Mouse (Mus musculus) ES-E14 (cell line): ENCODE results near the gene Eppin. TPM values are rescaled to one million over a fixed set of nuclear protein-coding genes. Genes with fewer than 3 reads are reported as not detected.
A peak's percentile ranks its signal among the peaks of the same experiment; 100 is the strongest.
"Not testable (repeated sequence)": the region's sequence is repeated elsewhere in the genome, so short reads cannot be mapped to it uniquely, and the experiment has no call there.

Source experiments
- DNase-seq: peaks from one replicate; pipeline ENCODE4 v3.0.0-alpha.2; 2013; ENCODE audit warnings: low read depth, low spot score
- H3K27ac ChIP-seq: 2 replicates; pipeline ENCODE4 v1.5.1; 2012; ENCODE audit warnings: low read depth, mild to moderate bottlenecking, low read length, moderate library complexity, mixed read lengths; ENCODE audit not compliant: poor library complexity, insufficient read depth, severe bottlenecking
- H3K36me3 ChIP-seq: 2 replicates; pipeline ENCODE4 v1.6.1; 2012; ENCODE audit warnings: mild to moderate bottlenecking, low read length, moderate library complexity, mixed read lengths; ENCODE audit not compliant: control insufficient read depth, poor library complexity, insufficient read depth, severe bottlenecking
- H3K4me1 ChIP-seq, 2 experiments: fragments of 150-350 bp in 1 of 2; sonication (generic) in 1 of 2; 2 replicates each; pipeline ENCODE4 v1.6.1; 2012; ENCODE audit warnings: low read length in 2 of 2, mild to moderate bottlenecking in 1 of 2, mixed read lengths in 1 of 2; ENCODE audit not compliant: control insufficient read depth in 2 of 2, insufficient read depth in 2 of 2, poor library complexity in 1 of 2
- H3K4me3 ChIP-seq, 2 experiments: fragments of 150-350 bp in 1 of 2; sonication (generic) in 1 of 2; 2 replicates each; pipeline ENCODE4 v1.5.1; 2012; ENCODE audit warnings: low read length in 2 of 2, low read depth in 1 of 2, mild to moderate bottlenecking in 1 of 2, mixed read lengths in 1 of 2; ENCODE audit not compliant: insufficient read depth in 1 of 2, poor library complexity in 1 of 2, severe bottlenecking in 1 of 2
- H3K9ac ChIP-seq: 2 replicates; pipeline ENCODE4 v1.6.1; 2012; ENCODE audit warnings: low read depth, mild to moderate bottlenecking, low read length, mixed read lengths; ENCODE audit not compliant: poor library complexity, insufficient read depth, severe bottlenecking
- H3K9me3 ChIP-seq: fragments of 150-350 bp; sonication (generic); 2 replicates; pipeline ENCODE4 v1.6.1; 2012; ENCODE audit warnings: low read depth, mild to moderate bottlenecking, low read length; ENCODE audit not compliant: control insufficient read depth, insufficient read depth
- CHD2 ChIP-seq: IDR thresholded peaks from 2 replicates; pipeline ENCODE4 v1.6.1; 2014; ENCODE audit warnings: mild to moderate bottlenecking, low read depth, low read length, inconsistent platforms
- HCFC1 ChIP-seq: IDR thresholded peaks from 2 replicates; pipeline ENCODE4 v1.6.1; 2012; ENCODE audit warnings: low read length, inconsistent platforms, borderline replicate concordance; ENCODE audit not compliant: insufficient read depth
- MAFK ChIP-seq: IDR thresholded peaks from 2 replicates; pipeline ENCODE4 v1.6.1; 2014; ENCODE audit warnings: mild to moderate bottlenecking, low read depth, low read length, inconsistent platforms; ENCODE audit not compliant: insufficient read depth
- ZC3H11A ChIP-seq: IDR thresholded peaks from 2 replicates; pipeline ENCODE4 v1.6.1; 2012; ENCODE audit warnings: low read depth, mild to moderate bottlenecking, inconsistent platforms, low read length, borderline replicate concordance
- ZNF384 ChIP-seq: IDR thresholded peaks from 2 replicates; pipeline ENCODE4 v1.6.1; 2012; ENCODE audit warnings: low read depth, low read length, inconsistent platforms
- in situ Hi-C, 2 experiments: fragments of 600-800 bp; cut with MboI; formaldehyde crosslinking; loops; one replicate each; pipeline ENCODE4 v1.15.1; 2025; ENCODE audit warnings: low sequenced_read_pairs in 2 of 2, inconsistent platforms in 1 of 2; ENCODE audit not compliant: unreplicated experiment in 2 of 2
- total RNA-seq: library from RNA; depleted of rRNA; stranded (reverse); fragments of 300-350 nt; gene quantifications from 2 replicates; pipeline ENCODE4 v1.2.3, GENCODE M21; 2012

Eppin gene
- total RNA-seq, 1 experiment, result not detected

DNA sequence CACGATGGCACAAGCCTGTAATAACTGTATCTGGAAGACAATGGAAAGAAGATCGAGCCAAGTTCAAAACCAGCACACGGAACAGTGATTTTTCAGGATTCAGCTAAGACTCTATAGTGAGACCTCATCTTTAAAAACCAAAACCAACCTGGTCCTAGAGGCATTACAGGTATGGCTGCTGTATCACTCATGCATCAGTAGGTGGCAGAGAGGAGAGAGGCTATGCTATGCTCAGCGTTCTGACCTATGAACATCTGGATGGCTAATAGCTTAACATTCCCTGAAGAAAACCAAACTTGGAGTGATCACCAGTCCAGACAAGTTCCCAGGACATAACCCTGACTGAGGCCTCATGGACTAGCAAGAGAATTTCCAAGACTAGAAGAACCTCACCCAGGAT lies 28.4 kb upstream of the Eppin start:
- in situ Hi-C loops, result no loop called here
- no peaks in the 10 kb centered on the region for H3K9me3 ChIP-seq
- no peak for DNase-seq
- no peak overlapping the region for H3K9ac ChIP-seq
- no peak overlapping the region for H3K4me3 ChIP-seq
- TF ChIP-seq ZC3H11A, result no peak
- no peak for TF ChIP-seq ZNF384
- TF ChIP-seq HCFC1, result no peak
- no peak for TF ChIP-seq MAFK
- TF ChIP-seq CHD2, result no peak
- H3K4me1 ChIP-seq, result no peaks in the 10 kb centered on the region
- H3K36me3 ChIP-seq, result no peaks in the 10 kb centered on the region
- H3K27ac ChIP-seq, result no peak overlapping the region

- Histone ChIP-seq H3K4me1 (no peaks in the 10 kb centered on the region), H3K9me3 (no peaks in the 10 kb centered on the region), H3K4me3 (no peak overlapping the region), H3K27ac (no peak overlapping the region), H3K9ac (no peak overlapping the region), H3K36me3 (no peaks in the 10 kb centered on the region)
- DNase-seq, result no peak
- no peak for TF ChIP-seq MAFK
- TF ChIP-seq ZNF384, result no peak
- no peak for TF ChIP-seq HCFC1
- no peak for TF ChIP-seq CHD2
- TF ChIP-seq ZC3H11A, result no peak
- in situ Hi-C loops, result no loop called here
Observed at GRCm38 (mm10) chr2:164619050-164619449, 25.7 kb upstream of the Eppin start.

DNA sequence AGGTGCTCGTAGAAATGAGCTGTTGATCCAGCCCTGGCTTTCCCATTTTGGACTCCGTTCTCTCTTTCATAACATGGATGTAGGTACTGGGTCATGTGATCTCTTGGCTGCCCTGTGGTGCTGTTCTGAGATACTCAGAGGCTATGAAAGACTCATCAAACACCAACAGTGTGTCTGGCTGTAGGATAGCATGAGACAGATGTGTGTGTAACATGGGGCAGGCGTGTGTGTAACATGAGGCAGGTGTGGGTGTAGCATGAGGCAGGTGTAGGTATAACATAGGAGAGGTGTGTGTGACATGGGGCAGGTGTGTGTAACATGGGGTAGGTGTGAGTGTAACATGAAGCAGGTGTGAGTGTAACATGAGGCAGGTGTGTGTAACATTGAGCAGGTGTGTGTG lies 22.0 kb upstream of the Eppin start:
- TF ChIP-seq ZC3H11A (no peak), ZNF384 (no peak), MAFK (no peak), HCFC1 (no peak), CHD2 (no peak)
- no peak for DNase-seq

DNA sequence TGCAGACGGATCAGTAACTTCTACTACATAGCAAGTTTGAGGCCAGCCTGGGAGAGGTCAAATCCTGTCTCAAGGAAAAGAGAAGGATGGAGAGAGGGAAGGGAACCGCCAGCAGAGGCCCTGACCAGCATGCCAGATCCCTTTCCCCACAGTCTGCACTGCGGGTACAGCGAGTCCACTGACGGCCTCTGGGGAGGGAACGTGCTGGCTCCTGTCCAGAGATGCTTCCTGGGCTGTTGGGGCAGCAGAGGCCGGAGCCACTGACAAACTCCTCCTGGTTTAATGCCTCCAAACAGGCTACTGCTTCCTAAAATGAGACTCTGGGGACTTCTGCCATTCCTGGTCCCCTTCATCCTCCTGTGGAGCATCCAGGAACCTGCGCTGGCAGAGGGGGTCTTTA lies 20.1 kb upstream of the Eppin start, which contains the start of the genes Wfdc6b and Wfdc8:
TSS of gene Wfdc6b (plus strand) at position 52 of the 400 bp plus-strand sequence.
TSS of gene Wfdc8 (minus strand) at position 156 of the 400 bp plus-strand sequence.
- H3K27ac ChIP-seq, H3K4me3 ChIP-seq, H3K4me1 ChIP-seq, H3K9me3 ChIP-seq, DNase-seq, in situ Hi-C loops, H3K36me3 ChIP-seq, H3K9ac ChIP-seq: not testable (repeated sequence)

More for the DNA sequence above, 22.0 kb upstream of the Eppin start:
- H3K36me3 ChIP-seq, result no peaks in the 10 kb centered on the region
- no peaks in the 10 kb centered on the region for H3K4me1 ChIP-seq
- H3K9ac ChIP-seq, result no peak overlapping the region
- H3K27ac ChIP-seq, result no peak overlapping the region
- no peaks in the 10 kb centered on the region for H3K9me3 ChIP-seq
- in situ Hi-C loops, result no loop called here
- no peak overlapping the region for H3K4me3 ChIP-seq

- no peaks in the 10 kb centered on the region for H3K4me1 ChIP-seq
- TF ChIP-seq ZC3H11A, result no peak
- TF ChIP-seq MAFK, result no peak
- no peak for TF ChIP-seq CHD2
- no peak for TF ChIP-seq ZNF384
- no peak for TF ChIP-seq HCFC1
- in situ Hi-C loops, result no loop called here
- no peak overlapping the region for H3K9ac ChIP-seq
- H3K36me3 ChIP-seq, result no peaks in the 10 kb centered on the region
- DNase-seq, result no peak
- peak overlapping the region in 1 of 2 experiments; percentile 14; a peak in 1 of 4 replicates for H3K4me3 ChIP-seq
- no peak overlapping the region for H3K27ac ChIP-seq
- H3K9me3 ChIP-seq, result no peaks in the 10 kb centered on the region
Observed at GRCm38 (mm10) chr2:164608781-164609180, 15.4 kb upstream of the Eppin start.
